Mouse (Mus musculus) c-Kit-positive CD71-positive TER-119-negative erythroid progenitor cells, embryonic 14.5 days (primary cell): ENCODE measurements around the gene Taok1.

Experiments
- DNase-seq: peaks from one replicate; pipeline ENCODE4 v3.0.0-alpha.2; 2013; ENCODE audit warnings: low read depth

Gene Taok1

GRCm38 (mm10) chr11:77492311-77492871, 115.2 kb downstream of the Taok1 start:
- DNase-seq, result no peak

- no peak for DNase-seq
Measured at GRCm38 (mm10) chr11:77491502-77492291, 115.9 kb downstream of the Taok1 start.

GRCm38 (mm10) chr11:77491123-77491501, 116.5 kb downstream of the Taok1 start:
- no peak for DNase-seq

DNA sequence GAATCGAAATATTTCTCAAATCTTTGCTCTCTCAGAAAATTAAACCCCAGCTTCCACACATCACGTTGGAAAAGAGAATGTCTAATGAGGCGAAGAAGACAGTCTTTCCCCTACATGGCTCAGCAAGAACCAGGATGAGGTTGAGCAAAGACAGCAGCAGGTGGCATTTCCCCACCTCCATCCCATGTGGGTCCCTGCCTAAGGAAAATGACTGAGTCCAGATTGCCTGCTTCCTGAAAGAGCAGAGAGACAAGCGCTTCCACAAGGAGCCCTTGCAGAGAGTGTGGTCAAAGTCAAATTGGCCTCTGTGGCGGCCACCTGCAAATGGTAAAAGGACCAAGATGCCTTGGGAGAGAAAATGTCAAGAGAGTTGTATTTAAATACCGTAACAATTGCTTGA, 117.2 kb downstream of the Taok1 start:
- no peak for DNase-seq

GRCm38 (mm10) chr11:77489591-77490235, 117.9 kb downstream of the Taok1 start, which contains the start of gene Ankrd13b:
Ankrd13b (minus strand) TSS chr11:77489678.
- DNase-seq, result no peak

DNA sequence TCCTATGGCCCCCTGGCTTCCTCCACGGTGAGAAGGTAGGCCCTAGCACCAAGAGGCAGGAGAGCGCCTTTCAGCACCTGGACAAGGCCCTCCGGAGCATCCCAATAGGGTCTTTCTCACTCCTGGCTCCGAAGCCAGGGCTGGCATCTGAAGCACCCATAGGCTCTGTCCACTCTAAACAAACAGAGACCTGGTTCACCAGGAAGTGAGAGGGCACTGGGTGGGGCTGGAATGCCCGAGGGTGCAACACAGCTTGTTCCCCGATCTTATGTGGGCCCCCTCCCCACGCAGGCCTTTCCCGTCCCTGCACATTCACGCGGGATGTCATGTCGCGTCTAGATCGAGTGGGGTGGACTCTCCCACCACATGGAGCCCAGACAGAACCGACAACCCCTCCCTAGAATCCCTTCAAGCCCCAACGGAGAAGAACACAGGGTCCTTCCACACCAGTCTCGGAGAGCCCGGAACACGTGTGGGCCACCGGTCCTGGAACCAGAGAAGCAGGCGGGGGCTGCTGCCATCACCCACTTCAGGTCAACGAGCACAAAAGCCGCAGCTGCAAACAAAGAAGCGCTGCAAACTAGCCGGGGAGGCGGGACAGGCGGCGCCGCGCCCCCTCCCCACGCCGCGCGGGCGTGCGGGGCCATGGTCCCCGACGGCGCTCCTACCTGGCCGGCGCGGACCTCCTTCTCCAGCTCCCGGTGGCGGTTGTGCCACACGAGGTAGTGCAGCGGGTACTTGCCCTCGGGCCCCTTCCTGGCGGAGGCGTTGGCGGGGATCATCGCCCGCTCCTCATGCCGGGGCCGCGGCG, 118.6 kb downstream of the Taok1 start:
- DNase-seq, result no peak

GRCm38 (mm10) chr11:77486798-77487197, 120.8 kb downstream of the Taok1 start:
- no peak for DNase-seq

DNA sequence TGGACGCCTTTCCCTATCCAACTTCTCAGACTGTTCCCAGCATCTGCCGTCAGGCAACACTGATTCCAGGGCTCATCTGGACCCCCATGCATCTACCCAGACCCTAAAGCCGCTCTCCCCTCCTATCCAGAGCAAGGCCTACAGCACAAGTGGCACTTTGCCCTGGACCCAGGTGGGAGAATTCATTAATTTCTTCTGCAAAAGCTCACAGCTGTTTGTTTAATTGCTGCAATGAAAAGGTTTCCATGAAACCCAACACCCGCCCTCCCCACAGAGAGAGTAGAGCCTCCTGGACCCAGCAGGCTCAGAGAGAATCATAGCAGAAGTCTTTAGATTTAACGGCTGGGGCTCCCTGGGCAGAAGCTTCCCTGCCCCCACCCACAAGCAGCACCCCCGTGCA, 122.4 kb downstream of the Taok1 start:
- no peak for DNase-seq

- DNase-seq, result no peak
Measured at GRCm38 (mm10) chr11:77483510-77484255, 123.9 kb downstream of the Taok1 start.

DNA sequence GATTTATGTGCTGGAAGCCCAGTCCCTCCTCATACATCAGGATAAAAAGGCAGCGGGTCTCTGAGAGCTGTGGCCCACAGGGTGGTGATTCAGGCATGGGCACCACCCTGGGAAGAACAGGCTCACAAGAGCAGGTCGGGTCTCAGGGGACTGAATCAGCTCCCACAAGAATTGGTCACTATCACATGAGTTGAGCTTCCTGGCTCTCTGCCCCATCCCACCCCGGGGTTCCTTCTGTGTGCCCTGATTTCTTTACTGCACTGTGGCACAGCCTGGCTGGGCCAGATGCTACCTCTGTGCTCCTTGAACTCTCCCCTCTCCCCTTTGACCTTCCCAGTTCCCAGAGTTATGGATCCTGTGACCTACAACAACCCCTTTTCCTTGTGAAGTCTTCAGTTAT, 124.6 kb downstream of the Taok1 start:
- no peak for DNase-seq
